Comparison of ENCODE assay signal across 8 mouse cellular contexts in the genomic region with DNA sequence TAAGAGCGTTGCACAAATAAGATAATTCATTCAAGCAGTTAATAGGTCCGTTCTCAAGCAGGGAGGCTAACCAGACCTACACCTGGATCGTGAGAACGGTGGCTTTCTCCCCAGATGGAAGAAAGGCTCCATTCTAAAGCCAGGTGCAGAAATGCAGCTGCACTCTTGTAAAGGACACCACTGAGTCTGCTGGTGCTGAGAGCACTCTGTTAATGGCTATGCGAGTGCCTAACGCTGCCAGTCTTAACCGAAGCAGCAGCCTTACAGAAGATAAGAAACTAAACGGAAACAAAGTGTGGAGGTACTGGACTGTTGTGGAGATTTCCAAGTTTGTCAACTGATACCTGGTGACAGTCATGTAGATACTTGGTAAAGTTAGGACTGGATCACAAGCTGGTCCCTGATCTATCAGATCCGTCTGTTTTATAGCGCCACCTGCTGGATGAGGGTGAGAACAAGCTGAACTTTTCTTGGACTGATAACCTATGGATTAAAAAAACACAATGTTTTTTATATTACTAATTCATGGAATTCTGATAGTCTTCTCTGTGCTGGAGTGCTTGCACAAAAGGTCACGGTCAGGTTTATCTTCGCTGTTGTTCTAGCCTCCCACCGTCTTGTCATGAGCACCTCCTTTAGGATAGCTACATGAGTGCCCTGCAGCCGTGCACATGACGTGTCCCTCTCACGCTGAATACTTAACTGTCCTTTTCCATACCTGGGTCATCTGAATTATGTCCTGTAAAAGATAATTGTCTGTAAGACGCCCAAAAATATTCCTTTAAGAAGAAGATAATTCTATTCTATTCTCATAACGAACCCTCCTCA. TPM values are rescaled to one million over a fixed set of nuclear protein-coding genes. Genes with fewer than 3 reads are reported as not detected.
DNase-seq lines count a peak whose midpoint lies in the region; ATAC-seq lines count a peak whose summit lies in the region.

No protein-coding gene starts in this region.

- DNase-seq in Muller cell, postnatal 12 days (ENCODE audit: inconsistent ontology term), result peak; percentile 51
- DNase-seq in cerebellum, adult 18-20 months, result peak; percentile 51 to 61
- peak; percentile 35 to 88 for DNase-seq in frontal cortex, adult 2 months (ENCODE audit: extremely low spot score in 1 of 2, low spot score in 1 of 2)
- peak; percentile 70 for DNase-seq in hindlimb bud, embryonic 11.5 days (ENCODE audit: extremely low spot score, low read depth, low spot score)
- DNase-seq in left cerebral cortex, adult 11 months (ENCODE audit: low spot score), result peak; percentile 41
- DNase-seq in mesoderm, embryonic 11.5 days (ENCODE audit: low read depth, low spot score), result peak; percentile 76
- peak; percentile 37 to 39 for DNase-seq in right cerebral cortex, postnatal 36 days (ENCODE audit: low spot score in 2 of 2)

- ATAC-seq in erythroblast, adult 5-6 weeks (replicated peaks; ENCODE audit: low FRiP score, poor library complexity, severe bottlenecking), result no peak; the same call in 1 of the 2 replicates

RNA-seq across cellular contexts. Expression of a gene that starts 45.7 kb away (rescaled TPM):
- 10.6 and 10.9 TPM in 2 replicates for polyA plus RNA-seq in frontal cortex, adult 2 months (2012; rRNA removed)
- total RNA-seq in erythroblast, adult 5-6 weeks (2015; ENCODE audit: low replicate concordance), result 6.1 and 23.4 TPM in 2 replicates
- total RNA-seq in erythroblast, adult 5-6 weeks (2017; ENCODE audit: low replicate concordance), result 4.0 and 5.4 TPM in 2 replicates
